Mouse (Mus musculus) forebrain, embryonic 15.5 days (tissue): ENCODE measurements around the gene Mt3. TPM values are rescaled to one million over a fixed set of nuclear protein-coding genes. Genes with fewer than 3 reads are reported as not detected.

ENCODE experiments used
- ATAC-seq: fragments of 200-750 bp; cut with Nextera tagmentation; replicated peaks from 2 replicates; pipeline ENCODE4 v1.8.0; 2017; ENCODE audit warnings: mild to moderate bottlenecking, moderate TSS enrichment, moderate library complexity
- H3K27ac ChIP-seq: fragments of 300-500 bp; sonication (generic); replicated peaks from 2 replicates; pipeline ENCODE4 v1.5.1; 2015; ENCODE audit warnings: mild to moderate bottlenecking, inconsistent platforms
- H3K27me3 ChIP-seq: fragments of 300-500 bp; sonication (generic); 2 replicates; pipeline ENCODE4 v1.6.1; 2015; ENCODE audit warnings: inconsistent platforms
- H3K36me3 ChIP-seq: fragments of 300-500 bp; sonication (generic); 2 replicates; pipeline ENCODE4 v1.6.1; 2015; ENCODE audit warnings: mild to moderate bottlenecking, inconsistent platforms
- H3K4me1 ChIP-seq: fragments of 300-500 bp; sonication (generic); 2 replicates; pipeline ENCODE4 v1.6.1; 2015; ENCODE audit warnings: inconsistent platforms
- H3K4me2 ChIP-seq: fragments of 300-500 bp; sonication (generic); replicated peaks from 2 replicates; pipeline ENCODE4 v1.6.1; 2015; ENCODE audit warnings: mild to moderate bottlenecking, inconsistent platforms
- H3K4me3 ChIP-seq: fragments of 300-500 bp; sonication (generic); 2 replicates; pipeline ENCODE4 v1.5.1; 2015; ENCODE audit warnings: mild to moderate bottlenecking, inconsistent platforms
- H3K9ac ChIP-seq: fragments of 300-500 bp; sonication (generic); replicated peaks from 2 replicates; pipeline ENCODE4 v1.6.1; 2015; ENCODE audit warnings: mild to moderate bottlenecking, inconsistent platforms
- H3K9me3 ChIP-seq: fragments of 300-500 bp; sonication (generic); 2 replicates; pipeline ENCODE4 v1.6.1; 2016; ENCODE audit warnings: inconsistent platforms
- WGBS: fragments of 180-500 bp; shearing (Covaris S2); methylation state at CpG from one replicate; pipeline ENCODE4 v1.1.7; 2015; ENCODE audit warnings: mixed read lengths; 5-methylcytosine and 5-hydroxymethylcytosine counted together
- polyA plus RNA-seq: library from polyadenylated mRNA; unstranded; fragments of >200 nt; fragmentation: Nextera tagmentation; extraction: Ambion mirVana; gene quantifications from 2 replicates; pipeline ENCODE4 v1.2.1, GENCODE M21; 2015

Mt3 gene
- polyA plus RNA-seq, 1 experiment from 2014 or later = 258 TPM

GRCm38 (mm10) chr8:94178857-94179712 is 26.7 kb downstream of the Mt3 start, which contains the start of gene Mt1:
TSS of gene Mt1 (plus strand) at chr8:94179082.
- H3K27ac ChIP-seq = no peak within 1 kb of the TSS
- under 1% methylated on average over 50 of the region's 50 CpGs for WGBS
- peaks cover 26% of the 10 kb centered on the region for H3K4me1 ChIP-seq
- peaks cover 43% of the 10 kb centered on the region for H3K27me3 ChIP-seq
- H3K9ac ChIP-seq = peak within 1 kb of the TSS; percentile 44
- no peaks in the 10 kb centered on the region for H3K9me3 ChIP-seq
- peak; percentile 88 for ATAC-seq
- H3K4me2 ChIP-seq = peak within 1 kb of the TSS; percentile 93
- H3K4me3 ChIP-seq = peak within 1 kb of the TSS; percentile 51
- H3K36me3 ChIP-seq = no peaks in the 10 kb centered on the region

- Histone ChIP-seq H3K27me3 (peaks cover 44% of the 10 kb centered on the region), H3K4me2 (peak overlapping the region; percentile 93), H3K36me3 (no peaks in the 10 kb centered on the region), H3K9ac (peak overlapping the region; percentile 44), H3K4me1 (peaks cover 26% of the 10 kb centered on the region), H3K27ac (no peak overlapping the region), H3K4me3 (peak overlapping the region; percentile 51), H3K9me3 (no peaks in the 10 kb centered on the region)
- no peak for ATAC-seq
- 5% methylated on average over 25 of the region's 25 CpGs for WGBS
These were observed 27.5 kb downstream of the Mt3 start for GRCm38 (mm10) chr8:94179713-94180560.

GRCm38 (mm10) chr8:94180561-94180908 is 28.1 kb downstream of the Mt3 start:
- Histone ChIP-seq H3K4me2 (no peak overlapping the region), H3K36me3 (no peaks in the 10 kb centered on the region), H3K9me3 (no peaks in the 10 kb centered on the region), H3K27me3 (peaks cover 42% of the 10 kb centered on the region), H3K9ac (no peak overlapping the region), H3K27ac (no peak overlapping the region), H3K4me1 (peaks cover 26% of the 10 kb centered on the region), H3K4me3 (no peak overlapping the region)
- 86% methylated on average over 1 of the region's 1 CpGs for WGBS
- no peak for ATAC-seq

DNA sequence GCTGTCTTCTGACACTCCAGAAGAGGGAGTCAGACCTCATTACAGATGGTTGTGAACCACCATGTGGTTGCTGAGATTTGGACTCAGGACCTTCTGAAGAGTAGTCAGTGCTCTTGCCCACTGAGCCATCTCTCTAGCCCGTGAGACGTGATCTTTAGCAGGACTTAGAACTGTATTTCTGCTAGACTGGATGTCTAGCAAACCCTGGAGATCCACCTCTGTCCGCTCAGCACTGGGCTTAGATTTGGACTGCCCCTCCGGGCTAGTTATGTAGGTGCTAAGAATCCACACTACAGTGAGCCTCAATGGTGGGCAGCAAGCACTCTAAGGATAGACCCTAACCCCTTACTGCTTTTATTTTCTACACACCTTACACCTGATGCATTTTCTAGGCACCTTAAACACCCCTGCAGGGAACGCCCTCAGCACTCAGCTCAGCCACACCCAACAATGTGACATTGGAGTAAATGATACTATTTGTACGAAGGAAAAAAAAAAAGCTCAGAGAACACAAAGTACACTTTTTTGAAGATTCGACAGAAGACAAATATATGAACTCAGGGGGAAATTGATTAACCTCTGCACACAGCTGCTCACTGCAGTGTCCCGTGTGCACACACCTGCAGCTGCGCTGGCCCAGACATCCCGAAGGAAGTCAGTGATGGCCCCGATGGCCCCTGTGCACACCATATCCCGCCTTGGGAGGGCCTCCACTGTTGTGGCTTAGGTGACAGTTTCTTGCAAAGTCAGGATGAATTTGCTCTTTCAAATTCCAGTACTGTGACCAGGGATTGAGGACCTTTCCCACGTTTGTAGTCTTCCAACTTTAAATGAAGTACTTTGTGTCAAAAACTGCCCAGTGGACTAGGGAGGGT is 29.9 kb downstream of the Mt3 start:
- Histone ChIP-seq H3K4me1 (peaks cover 30% of the 10 kb centered on the region), H3K9me3 (no peaks in the 10 kb centered on the region), H3K36me3 (no peaks in the 10 kb centered on the region), H3K4me3 (no peak overlapping the region), H3K27me3 (peaks cover 56% of the 10 kb centered on the region), H3K4me2 (no peak overlapping the region), H3K27ac (no peak overlapping the region), H3K9ac (no peak overlapping the region)
- WGBS = 76% methylated on average over 13 of the region's 13 CpGs
- ATAC-seq = no peak

- Histone ChIP-seq H3K9ac (no peak overlapping the region), H3K4me2 (peak overlapping the region; percentile 34), H3K27ac (no peak overlapping the region), H3K36me3 (no peaks in the 10 kb centered on the region), H3K27me3 (peaks cover 61% of the 10 kb centered on the region), H3K4me3 (peak overlapping the region; percentile 10; the same call in 1 of the 2 replicates), H3K9me3 (no peaks in the 10 kb centered on the region), H3K4me1 (peaks cover 30% of the 10 kb centered on the region)
- under 1% methylated on average over 16 of the region's 16 CpGs for WGBS
- ATAC-seq = peak; percentile 71
These were observed 30.7 kb downstream of the Mt3 start for GRCm38 (mm10) chr8:94183117-94183516.

DNA sequence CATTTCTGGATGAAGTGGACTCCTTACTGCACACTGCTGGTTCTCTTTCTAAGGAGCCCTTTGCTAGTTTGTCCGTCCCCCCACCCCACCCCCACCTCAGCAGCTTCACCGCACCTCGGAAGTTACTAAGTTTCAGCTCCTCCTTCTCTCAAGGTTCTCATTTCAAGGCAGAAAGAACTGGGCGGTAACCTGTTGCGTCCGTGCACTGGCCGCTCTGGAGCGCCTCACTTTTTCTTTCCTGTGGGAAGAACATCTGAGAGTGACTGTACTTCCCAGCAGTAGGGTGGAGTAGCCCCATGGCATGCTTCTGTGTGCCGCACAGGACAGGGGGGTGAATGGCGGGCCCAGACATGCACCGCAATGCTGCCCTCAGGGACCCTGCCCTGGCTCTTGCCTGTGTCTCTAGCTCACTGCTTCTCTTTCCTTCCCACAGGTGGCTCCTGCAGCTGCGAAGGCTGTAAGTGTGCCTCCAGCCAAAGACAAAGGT is 32.0 kb downstream of the Mt3 start:
- H3K4me3 ChIP-seq = no peak overlapping the region
- H3K9ac ChIP-seq = no peak overlapping the region
- no peaks in the 10 kb centered on the region for H3K36me3 ChIP-seq
- no peak for ATAC-seq
- H3K4me2 ChIP-seq = no peak overlapping the region
- 36% methylated on average over 12 of the region's 12 CpGs for WGBS
- peaks cover 61% of the 10 kb centered on the region for H3K27me3 ChIP-seq
- no peak overlapping the region for H3K27ac ChIP-seq
- H3K9me3 ChIP-seq = no peaks in the 10 kb centered on the region
- peaks cover 21% of the 10 kb centered on the region for H3K4me1 ChIP-seq

GRCm38 (mm10) chr8:94185791-94186190 is 33.4 kb downstream of the Mt3 start:
- H3K9me3 ChIP-seq = no peaks in the 10 kb centered on the region
- no peak overlapping the region for H3K27ac ChIP-seq
- no peak overlapping the region for H3K9ac ChIP-seq
- peaks cover 49% of the 10 kb centered on the region for H3K27me3 ChIP-seq
- H3K4me3 ChIP-seq = no peak overlapping the region
- peaks cover 13% of the 10 kb centered on the region for H3K4me1 ChIP-seq
- ATAC-seq = no peak
- 59% methylated on average over 6 of the region's 6 CpGs for WGBS
- no peaks in the 10 kb centered on the region for H3K36me3 ChIP-seq
- no peak overlapping the region for H3K4me2 ChIP-seq

- Histone ChIP-seq H3K4me1 (peaks cover 13% of the 10 kb centered on the region), H3K36me3 (no peaks in the 10 kb centered on the region), H3K9me3 (no peaks in the 10 kb centered on the region), H3K4me2 (no peak overlapping the region), H3K27ac (no peak overlapping the region), H3K4me3 (no peak overlapping the region), H3K9ac (no peak overlapping the region), H3K27me3 (peaks cover 48% of the 10 kb centered on the region)
- peak; percentile 42; the same call in 1 of the 2 replicates for ATAC-seq
- 7% methylated on average over 17 of the region's 17 CpGs for WGBS
These were observed 34.1 kb downstream of the Mt3 start for GRCm38 (mm10) chr8:94186542-94186941.

DNA sequence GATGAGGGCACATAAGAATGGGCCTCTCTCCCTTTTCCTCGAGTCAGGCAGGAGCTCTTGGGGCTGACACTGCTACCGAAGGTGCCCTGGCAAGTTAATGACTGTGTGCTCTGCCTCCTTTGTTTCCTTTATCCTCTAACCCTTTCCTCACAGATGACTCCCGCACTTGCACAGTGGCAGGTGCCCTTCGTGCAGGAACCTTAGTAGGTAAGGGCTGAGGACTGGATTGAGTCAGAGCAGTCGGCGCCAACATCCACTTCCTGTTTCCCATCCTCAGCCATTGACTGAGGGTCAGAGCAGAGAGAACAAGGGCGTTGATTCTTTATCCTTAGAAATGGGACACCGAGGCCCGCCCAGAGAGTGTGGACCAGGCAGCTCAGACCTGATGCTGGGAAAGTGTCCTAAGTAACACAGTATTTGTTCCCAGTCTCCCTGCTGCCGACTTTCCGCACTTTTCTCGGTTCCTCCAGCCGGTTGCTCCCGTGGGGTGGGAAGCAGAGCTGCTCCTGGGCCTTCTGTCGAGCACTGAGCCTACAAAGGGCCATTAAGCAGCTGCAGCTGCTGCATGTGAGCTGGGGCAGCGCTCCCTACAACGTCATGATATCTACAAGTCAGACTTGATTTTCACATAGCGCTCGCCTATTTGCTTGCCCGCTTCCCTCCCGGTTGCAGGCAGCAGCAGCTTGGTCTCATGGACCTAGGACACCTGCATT is 35.0 kb downstream of the Mt3 start:
- WGBS = 33% methylated on average over 21 of the region's 21 CpGs
- H3K27ac ChIP-seq = no peak overlapping the region
- no peak overlapping the region for H3K4me3 ChIP-seq
- no peaks in the 10 kb centered on the region for H3K36me3 ChIP-seq
- no peak overlapping the region for H3K4me2 ChIP-seq
- no peak for ATAC-seq
- no peak overlapping the region for H3K9ac ChIP-seq
- peaks cover 13% of the 10 kb centered on the region for H3K4me1 ChIP-seq
- H3K27me3 ChIP-seq = peaks cover 40% of the 10 kb centered on the region
- H3K9me3 ChIP-seq = no peaks in the 10 kb centered on the region

DNA sequence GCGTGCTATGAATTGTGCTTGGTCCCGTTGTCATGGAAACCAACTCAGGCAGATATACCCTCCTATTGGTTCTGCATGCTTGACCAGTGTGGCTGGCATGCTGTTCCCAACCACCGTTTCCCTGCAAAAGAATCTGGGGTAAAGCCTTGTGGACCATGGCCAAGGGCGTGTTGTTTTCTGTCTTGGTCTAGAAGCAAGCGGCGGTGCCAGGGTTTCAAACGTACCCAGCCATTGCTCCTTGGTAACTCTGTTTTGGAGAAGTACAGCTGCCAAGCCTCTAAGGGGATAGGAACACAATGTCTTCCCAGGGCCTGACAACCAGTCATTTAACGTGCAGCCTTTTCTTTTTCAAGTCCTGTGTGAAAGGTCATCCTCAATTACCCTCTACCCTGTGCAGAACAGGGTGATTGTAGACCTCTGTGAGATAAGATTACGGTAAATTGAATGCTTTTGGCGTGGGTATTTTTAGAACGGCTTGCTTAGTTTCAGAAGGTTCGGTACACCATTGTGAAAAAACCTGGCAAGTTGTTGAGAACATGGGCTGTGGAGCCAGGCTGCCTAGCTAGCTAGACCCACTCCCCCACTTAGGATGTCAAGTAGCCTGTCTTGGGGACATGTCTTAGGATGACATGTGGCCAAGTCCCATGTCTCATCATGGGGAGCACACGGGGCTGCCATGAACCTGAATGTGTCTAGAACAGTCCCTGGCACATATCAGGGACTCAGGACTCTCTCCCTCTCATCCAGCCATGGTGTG is 37.0 kb downstream of the Mt3 start:
- H3K27ac ChIP-seq = peak overlapping the region; percentile 5; the same call in 1 of the 2 replicates
- no peak overlapping the region for H3K4me3 ChIP-seq
- 0 out of 2 replicates have a peak, but pooled peaks cover 4% of the 10 kb centered on the region for H3K4me1 ChIP-seq
- ATAC-seq = 0 out of 2 replicates have a peak, but pooled peaks have one; percentile 7
- H3K4me2 ChIP-seq = no peak overlapping the region
- H3K36me3 ChIP-seq = no peaks in the 10 kb centered on the region
- WGBS = 57% methylated on average over 13 of the region's 13 CpGs
- H3K9ac ChIP-seq = no peak overlapping the region
- H3K9me3 ChIP-seq = no peaks in the 10 kb centered on the region
- H3K27me3 ChIP-seq = peaks cover 23% of the 10 kb centered on the region
